Comparison of ENCODE assay signal across 8 mouse cellular contexts in the genomic region with DNA sequence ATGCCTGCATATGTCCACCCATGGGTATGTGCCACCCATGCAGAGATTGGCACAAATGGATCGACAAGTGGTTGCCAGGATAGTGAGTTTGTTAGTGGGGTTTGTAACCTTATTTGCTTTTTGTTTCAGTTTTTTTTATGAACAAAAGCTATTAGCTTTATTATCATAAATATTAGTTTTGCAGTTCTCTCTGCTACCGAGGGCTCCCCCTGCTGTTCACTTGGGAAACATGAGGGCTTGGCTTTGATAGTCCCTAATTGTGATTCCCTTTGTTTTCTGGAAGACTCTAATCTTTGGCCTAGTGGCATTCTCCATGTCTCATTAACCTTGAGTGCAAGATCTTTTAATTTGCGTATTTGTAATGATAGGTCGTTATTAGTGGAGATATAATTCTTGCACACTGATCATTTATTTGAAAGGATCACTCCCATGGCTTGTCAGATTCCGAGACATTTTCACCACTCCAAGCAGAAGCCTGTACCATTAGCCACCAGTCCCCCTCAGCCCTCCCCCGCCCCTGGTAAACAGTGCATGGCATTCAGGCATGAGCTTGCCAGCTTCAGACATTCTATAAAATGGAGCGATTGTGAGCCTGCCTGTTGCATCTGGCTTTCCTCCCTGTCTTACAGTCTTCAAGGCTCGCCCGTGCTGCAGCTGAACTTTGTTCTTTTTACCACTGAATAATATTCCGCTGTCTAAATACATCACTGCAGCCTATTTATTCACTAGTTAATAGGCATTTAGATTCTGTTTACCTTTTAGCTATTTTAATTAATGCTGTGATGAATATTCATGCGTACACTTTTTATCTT.
DNase-seq lines count a peak whose midpoint lies in the region; ATAC-seq and TF ChIP-seq lines count a peak whose summit lies in the region.
"Had no signal": no experiment of that assay in that cellular context is flagged by ENCODE, and none has a peak within 500 bp of the region (broad histone marks: within the 10 kb centered on the region; RNA-seq: fewer than 3 reads in every experiment).

No protein-coding gene starts in this region.

- H3K4me2 ChIP-seq in midbrain, embryonic 12.5 days (replicated peaks) = no peak overlapping the region
- H3K4me2 ChIP-seq: limb, embryonic 12.5 days had no signal

- WGBS in midbrain, embryonic 12.5 days = 61% methylated on average over 11 of the region's 11 CpGs

- no peaks in the 10 kb centered on the region for H3K9me3 ChIP-seq in midbrain, embryonic 12.5 days

- TF ChIP-seq CTCF in cortical plate, adult 2 months (IDR thresholded peaks at IDR 0.05; ENCODE audit: extremely low read depth, insufficient read depth, low read length) = peak; percentile 65

- H3K9ac ChIP-seq in midbrain, embryonic 12.5 days (replicated peaks) = no peak overlapping the region
- H3K9ac ChIP-seq: limb, embryonic 12.5 days had no signal

- H3K4me3 ChIP-seq in cortical plate, adult 2 months (ENCODE audit: insufficient read depth, low read length) = no peak overlapping the region
- no peak overlapping the region for H3K4me3 ChIP-seq in midbrain, embryonic 12.5 days
- H3K4me3 ChIP-seq: limb, embryonic 12.5 days had no signal

- H3K36me3 ChIP-seq in midbrain, embryonic 12.5 days = no peaks in the 10 kb centered on the region
- H3K36me3 ChIP-seq: limb, embryonic 12.5 days had no signal

- DNase-seq in ES-CJ7 (ENCODE audit: low read depth, low spot score) = peak; percentile 19
- peak; percentile 12 for DNase-seq in ZHBTc4 (ENCODE audit: low read depth, low spot score)
- peak; percentile 63 to 84 for DNase-seq in heart, postnatal 14 days
- DNase-seq in layer of hippocampus, postnatal 25 days (ENCODE audit: extremely low spot score in 1 of 2, low spot score in 1 of 2) = peak; percentile 48 to 81
- peak; percentile 10 for DNase-seq in skeletal muscle tissue, adult 2 months (ENCODE audit: low read depth, low spot score)

- peak; percentile 63; the same call in 1 of the 2 replicates for ATAC-seq in midbrain, embryonic 12.5 days (ENCODE audit: low FRiP score, low read depth)

- no peak overlapping the region for H3K27ac ChIP-seq in cortical plate, adult 2 months (ENCODE audit: insufficient read depth, low read length)
- H3K27ac ChIP-seq in midbrain, embryonic 12.5 days (replicated peaks) = no peak overlapping the region
- H3K27ac ChIP-seq: limb, embryonic 12.5 days had no signal

- TF ChIP-seq POLR2A in cortical plate, adult 2 months (IDR thresholded peaks at IDR 0.05; ENCODE audit: extremely low read depth, insufficient read depth, low read length) = no peak

- no peaks in the 10 kb centered on the region for H3K4me1 ChIP-seq in cortical plate, adult 2 months (ENCODE audit: control insufficient read depth, insufficient read depth, low read length)
- H3K4me1 ChIP-seq in midbrain, embryonic 12.5 days = no peaks in the 10 kb centered on the region

- H3K27me3 ChIP-seq in midbrain, embryonic 12.5 days = no peaks in the 10 kb centered on the region

- intact Hi-C loops in heart, postnatal 14 days (cut with DNase I) = loop anchor here (2.0 to 5.0 kb wide), 3 partner anchors 210 to 472 kb away; a partner anchor contains a TSS

Comparison
In these comparisons a context has a peak if more than half of its experiments do, and no peak if none do; other contexts are left out.
1. DNase-seq: peak in every context shown above with its lines; median percentile 74 in heart, postnatal 14 days; 64 in layer of hippocampus, postnatal 25 days; 19 in ES-CJ7; 12 in ZHBTc4; 10 in skeletal muscle tissue, adult 2 months.